Mouse (Mus musculus): ENCODE measurements around the gene Cox6a1. TPM values are rescaled to one million over a fixed set of nuclear protein-coding genes. Genes with fewer than 3 reads are reported as not detected.
A peak's percentile ranks its signal among the peaks of the same experiment; 100 is the strongest.

The Cox6a1 gene
- polyA plus RNA-seq, 1 experiment from 2014 or later = 803 TPM

DNA sequence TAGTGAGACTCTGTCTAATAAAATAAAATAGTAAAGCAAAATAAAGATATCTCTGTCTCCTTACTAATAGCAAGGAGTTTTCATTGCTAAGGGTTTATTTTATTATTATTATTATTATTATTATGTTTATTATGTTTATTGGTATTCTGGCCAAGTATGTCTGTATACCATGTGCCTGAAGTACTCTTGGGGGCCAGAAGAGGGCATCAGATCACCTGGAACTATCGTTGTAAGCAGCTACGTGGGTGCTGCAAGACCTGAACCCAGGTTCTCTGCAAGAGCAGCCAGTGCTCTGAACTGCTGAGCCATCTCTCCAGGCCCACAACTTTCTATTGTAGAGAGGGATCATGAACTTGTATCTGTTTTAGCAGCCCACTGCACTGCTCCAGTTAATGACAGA is 26.7 kb upstream of the Cox6a1 start:
- DNase-seq (ENCODE audit: low spot score) = no peak
- 82% methylated on average over 2 of the region's 2 CpGs for WGBS
- Histone ChIP-seq H3K36me3 (ENCODE audit: control insufficient read depth, insufficient read depth, low read length) (no peaks in the 10 kb centered on the region), H3K9me3 (ENCODE audit: control insufficient read depth, low read length) (no peaks in the 10 kb centered on the region), H3K4me3 (ENCODE audit: low read depth, low read length) (no peak overlapping the region), H3K27ac (ENCODE audit: low read depth, low read length) (no peak overlapping the region), H3K9ac (ENCODE audit: low read length) (no peak overlapping the region), H3K4me2 (ENCODE audit: low read depth) (no peak overlapping the region), H3K4me1 (ENCODE audit: control insufficient read depth, insufficient read depth, low read length) (peaks cover 5% of the 10 kb centered on the region; the same call in 1 of the 2 replicates), H3K27me3 (ENCODE audit: control insufficient read depth, insufficient read depth, low read length) (no peaks in the 10 kb centered on the region)
- ATAC-seq (ENCODE audit: insufficient read depth, low FRiP score, low TSS enrichment) = no peak

DNA sequence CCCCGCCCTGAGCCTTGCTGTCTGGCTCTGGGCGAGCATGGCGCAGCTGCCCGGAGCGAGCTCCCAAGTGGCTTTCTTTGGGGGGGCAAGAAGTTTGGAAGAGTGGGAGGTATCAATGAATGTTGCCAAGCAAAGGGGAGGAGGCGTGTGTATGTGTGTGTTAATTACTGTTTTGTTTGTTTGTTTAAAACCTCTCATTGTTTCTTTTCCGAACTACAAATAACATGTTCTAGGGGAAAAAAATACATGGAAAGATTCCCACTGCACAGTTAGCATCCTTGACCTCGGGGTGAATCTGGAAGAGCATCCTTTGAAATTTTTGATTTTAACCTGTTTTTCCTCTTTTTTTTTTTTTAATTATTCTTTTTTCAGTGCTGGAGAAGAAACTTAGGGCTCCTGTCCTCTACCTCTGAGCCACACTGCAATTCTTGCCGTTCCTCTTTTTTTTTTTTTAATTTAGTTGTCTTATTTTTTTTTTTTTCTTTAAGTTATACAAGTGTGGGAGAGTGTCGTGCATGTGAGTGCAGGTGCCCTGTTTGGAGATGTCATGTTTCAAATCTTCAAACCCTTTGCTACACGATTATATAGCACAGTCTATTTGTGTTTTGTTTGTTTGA is 25.5 kb upstream of the Cox6a1 start:
- H3K9me3 ChIP-seq (ENCODE audit: control insufficient read depth, low read length) = no peaks in the 10 kb centered on the region
- H3K27ac ChIP-seq (ENCODE audit: low read depth, low read length) = peak overlapping the region; percentile 34
- peaks cover 5% of the 10 kb centered on the region; the same call in 1 of the 2 replicates for H3K4me1 ChIP-seq (ENCODE audit: control insufficient read depth, insufficient read depth, low read length)
- WGBS = 15% methylated on average over 11 of the region's 11 CpGs
- H3K36me3 ChIP-seq (ENCODE audit: control insufficient read depth, insufficient read depth, low read length) = no peaks in the 10 kb centered on the region
- 0 out of 2 replicates have a peak overlapping the region, but pooled peaks have one; percentile 4 for H3K4me3 ChIP-seq (ENCODE audit: low read depth, low read length)
- peak overlapping the region; percentile 37 for H3K9ac ChIP-seq (ENCODE audit: low read length)
- no peak for ATAC-seq (ENCODE audit: insufficient read depth, low FRiP score, low TSS enrichment)
- no peaks in the 10 kb centered on the region for H3K27me3 ChIP-seq (ENCODE audit: control insufficient read depth, insufficient read depth, low read length)
- DNase-seq (ENCODE audit: low spot score) = no peak
- peak overlapping the region; percentile 38 for H3K4me2 ChIP-seq (ENCODE audit: low read depth)

DNA sequence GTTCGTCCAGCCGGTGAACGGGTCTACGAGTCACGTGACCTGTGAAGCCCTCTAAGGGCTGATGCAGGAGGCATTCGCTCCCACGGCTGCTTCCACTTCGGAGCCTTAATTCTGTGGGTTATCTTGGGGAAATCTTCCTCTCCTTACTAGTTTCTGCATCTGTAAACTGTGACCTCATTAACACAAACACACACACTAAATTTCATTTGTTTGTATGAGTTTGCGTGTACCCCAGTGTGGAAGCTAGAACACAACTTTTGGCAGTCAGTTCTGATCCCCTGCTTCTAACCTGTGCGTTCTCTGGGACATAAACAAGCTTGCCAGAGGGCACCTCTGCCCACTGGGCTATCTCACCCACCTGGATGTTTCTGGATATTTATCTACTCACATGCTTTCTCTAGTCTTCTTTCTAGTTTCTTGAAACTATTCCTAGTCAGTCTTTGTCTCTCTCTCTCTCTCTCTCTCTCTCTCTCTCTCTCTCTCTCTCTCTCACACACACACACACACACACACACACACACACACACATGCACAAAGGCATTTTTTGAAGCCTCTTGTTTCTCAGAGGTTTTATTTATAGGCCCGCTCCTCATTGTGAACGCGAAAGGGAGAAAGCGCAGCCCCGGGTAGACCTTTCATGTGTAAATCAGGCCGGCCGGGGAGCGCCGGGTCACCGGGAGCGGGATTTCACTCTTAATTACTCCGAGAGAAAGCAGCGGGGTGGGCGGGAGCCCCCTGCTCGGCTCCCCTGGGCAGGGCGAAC is 24.8 kb upstream of the Cox6a1 start:
- H3K9ac ChIP-seq (ENCODE audit: low read length) = peak overlapping the region; percentile 37
- WGBS = 7% methylated on average over 26 of the region's 26 CpGs
- peak; percentile 91 for ATAC-seq (ENCODE audit: insufficient read depth, low FRiP score, low TSS enrichment)

DNA sequence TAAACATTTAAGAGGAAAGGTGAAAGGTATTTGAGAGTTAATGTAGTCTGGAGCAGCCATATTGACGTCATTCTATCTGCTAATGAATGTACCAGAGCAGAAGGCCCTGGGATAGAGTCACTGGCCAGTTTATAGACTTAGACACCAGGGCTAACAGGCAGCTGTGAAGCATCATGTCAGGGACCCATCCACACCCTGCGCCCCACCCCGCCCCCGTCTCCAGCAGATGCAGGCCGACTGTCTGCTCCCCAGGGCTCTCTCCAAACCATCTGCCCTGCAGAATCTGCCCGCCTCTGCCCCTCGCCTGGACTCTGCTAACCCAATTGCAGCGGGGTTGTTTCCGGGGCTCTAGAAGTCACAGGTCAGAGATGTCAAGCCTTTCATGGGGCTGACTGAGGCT is 23.0 kb upstream of the Cox6a1 start:
- DNase-seq (ENCODE audit: low spot score) = peak; percentile 52
- peak; percentile 43; the same call in 1 of the 2 replicates for ATAC-seq (ENCODE audit: insufficient read depth, low FRiP score, low TSS enrichment)

More for the DNA sequence above, 24.8 kb upstream of the Cox6a1 start:
- Histone ChIP-seq H3K4me1 (ENCODE audit: control insufficient read depth, insufficient read depth, low read length) (peaks cover 5% of the 10 kb centered on the region; the same call in 1 of the 2 replicates), H3K9me3 (ENCODE audit: control insufficient read depth, low read length) (no peaks in the 10 kb centered on the region), H3K27me3 (ENCODE audit: control insufficient read depth, insufficient read depth, low read length) (no peaks in the 10 kb centered on the region), H3K4me2 (ENCODE audit: low read depth) (peak overlapping the region; percentile 38), H3K4me3 (ENCODE audit: low read depth, low read length) (0 out of 2 replicates have a peak overlapping the region, but pooled peaks have one; percentile 4), H3K36me3 (ENCODE audit: control insufficient read depth, insufficient read depth, low read length) (no peaks in the 10 kb centered on the region), H3K27ac (ENCODE audit: low read depth, low read length) (peak overlapping the region; percentile 34)
- DNase-seq (ENCODE audit: low spot score) = peak; percentile 92

GRCm38 (mm10) chr5:115364782-115365181 is 16.0 kb upstream of the Cox6a1 start:
- Histone ChIP-seq H3K36me3 (ENCODE audit: control insufficient read depth, insufficient read depth, low read length) (no peaks in the 10 kb centered on the region), H3K4me1 (ENCODE audit: control insufficient read depth, insufficient read depth, low read length) (no peaks in the 10 kb centered on the region), H3K9ac (ENCODE audit: low read length) (no peak overlapping the region), H3K4me3 (ENCODE audit: low read depth, low read length) (no peak overlapping the region), H3K9me3 (ENCODE audit: control insufficient read depth, low read length) (no peaks in the 10 kb centered on the region), H3K27me3 (ENCODE audit: control insufficient read depth, insufficient read depth, low read length) (no peaks in the 10 kb centered on the region), H3K4me2 (ENCODE audit: low read depth) (no peak overlapping the region), H3K27ac (ENCODE audit: low read depth, low read length) (no peak overlapping the region)
- 78% methylated on average over 4 of the region's 4 CpGs for WGBS
- DNase-seq (ENCODE audit: low spot score) (no peak), ATAC-seq (ENCODE audit: insufficient read depth, low FRiP score, low TSS enrichment) (no peak)

More for the DNA sequence above, 23.0 kb upstream of the Cox6a1 start:
- H3K4me3 ChIP-seq (ENCODE audit: low read depth, low read length) = no peak overlapping the region
- H3K27ac ChIP-seq (ENCODE audit: low read depth, low read length) = peak overlapping the region; percentile 72
- H3K27me3 ChIP-seq (ENCODE audit: control insufficient read depth, insufficient read depth, low read length) = no peaks in the 10 kb centered on the region
- no peaks in the 10 kb centered on the region for H3K36me3 ChIP-seq (ENCODE audit: control insufficient read depth, insufficient read depth, low read length)
- no peaks in the 10 kb centered on the region for H3K9me3 ChIP-seq (ENCODE audit: control insufficient read depth, low read length)
- no peak overlapping the region for H3K4me2 ChIP-seq (ENCODE audit: low read depth)
- H3K4me1 ChIP-seq (ENCODE audit: control insufficient read depth, insufficient read depth, low read length) = peaks cover 5% of the 10 kb centered on the region; the same call in 1 of the 2 replicates
- no peak overlapping the region for H3K9ac ChIP-seq (ENCODE audit: low read length)
- WGBS = 28% methylated on average over 9 of the region's 9 CpGs

- H3K4me1 ChIP-seq (ENCODE audit: control insufficient read depth, insufficient read depth, low read length) = no peaks in the 10 kb centered on the region
- 14% methylated on average over 19 of the region's 19 CpGs for WGBS
- H3K4me3 ChIP-seq (ENCODE audit: low read depth, low read length) = peak overlapping the region; percentile 10; the same call in 1 of the 2 replicates
- peak overlapping the region; percentile 60 for H3K9ac ChIP-seq (ENCODE audit: low read length)
- DNase-seq (ENCODE audit: low spot score) (peak; percentile 47), ATAC-seq (ENCODE audit: insufficient read depth, low FRiP score, low TSS enrichment) (no peak)
- no peaks in the 10 kb centered on the region for H3K9me3 ChIP-seq (ENCODE audit: control insufficient read depth, low read length)
- H3K36me3 ChIP-seq (ENCODE audit: control insufficient read depth, insufficient read depth, low read length) = no peaks in the 10 kb centered on the region
- H3K27me3 ChIP-seq (ENCODE audit: control insufficient read depth, insufficient read depth, low read length) = no peaks in the 10 kb centered on the region
- H3K27ac ChIP-seq (ENCODE audit: low read depth, low read length) = peak overlapping the region; percentile 83
- peak overlapping the region; percentile 29 for H3K4me2 ChIP-seq (ENCODE audit: low read depth)
These were observed 14.3 kb upstream of the Cox6a1 start for GRCm38 (mm10) chr5:115362819-115363714.

DNA sequence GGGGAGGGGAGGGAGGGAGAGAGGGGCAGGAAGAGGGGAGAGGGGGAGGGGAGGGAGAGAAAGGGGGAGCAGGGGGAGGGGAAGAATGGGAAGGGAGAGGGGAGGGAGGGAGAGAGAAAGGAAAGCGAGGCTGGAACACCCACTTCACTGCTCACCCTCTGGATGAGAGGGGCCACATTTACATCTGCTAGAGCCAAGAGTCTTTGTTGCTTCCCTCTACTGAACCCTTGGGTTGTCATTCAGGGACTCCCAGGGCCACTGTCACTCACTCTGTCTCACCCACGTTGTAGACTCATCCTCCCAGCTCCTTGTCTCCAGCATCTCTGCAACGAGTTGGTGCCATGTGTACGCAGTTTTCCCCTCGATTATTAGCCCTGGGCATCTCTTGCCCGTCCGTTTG is 13.4 kb upstream of the Cox6a1 start:
- no peak for ATAC-seq (ENCODE audit: insufficient read depth, low FRiP score, low TSS enrichment)
- no peak overlapping the region for H3K4me3 ChIP-seq (ENCODE audit: low read depth, low read length)
- WGBS = 32% methylated on average over 7 of the region's 7 CpGs

GRCm38 (mm10) chr5:115359851-115360372 is 11.1 kb upstream of the Cox6a1 start:
- WGBS = 58% methylated on average over 5 of the region's 5 CpGs
- no peak for ATAC-seq (ENCODE audit: insufficient read depth, low FRiP score, low TSS enrichment)
- DNase-seq (ENCODE audit: low spot score) = no peak
- H3K4me2 ChIP-seq (ENCODE audit: low read depth) = no peak overlapping the region
- no peak overlapping the region for H3K27ac ChIP-seq (ENCODE audit: low read depth, low read length)
- H3K9me3 ChIP-seq (ENCODE audit: control insufficient read depth, low read length) = no peaks in the 10 kb centered on the region
- H3K4me1 ChIP-seq (ENCODE audit: control insufficient read depth, insufficient read depth, low read length) = 0 out of 2 replicates have a peak, but pooled peaks cover 2% of the 10 kb centered on the region
- no peak overlapping the region for H3K4me3 ChIP-seq (ENCODE audit: low read depth, low read length)
- H3K36me3 ChIP-seq (ENCODE audit: control insufficient read depth, insufficient read depth, low read length) = no peaks in the 10 kb centered on the region
- H3K27me3 ChIP-seq (ENCODE audit: control insufficient read depth, insufficient read depth, low read length) = no peaks in the 10 kb centered on the region
- H3K9ac ChIP-seq (ENCODE audit: low read length) = no peak overlapping the region

More for the DNA sequence above, 13.4 kb upstream of the Cox6a1 start:
- no peak overlapping the region for H3K4me2 ChIP-seq (ENCODE audit: low read depth)
- no peak overlapping the region for H3K9ac ChIP-seq (ENCODE audit: low read length)
- H3K27me3 ChIP-seq (ENCODE audit: control insufficient read depth, insufficient read depth, low read length) = no peaks in the 10 kb centered on the region
- no peaks in the 10 kb centered on the region for H3K36me3 ChIP-seq (ENCODE audit: control insufficient read depth, insufficient read depth, low read length)
- H3K27ac ChIP-seq (ENCODE audit: low read depth, low read length) = no peak overlapping the region
- no peaks in the 10 kb centered on the region for H3K4me1 ChIP-seq (ENCODE audit: control insufficient read depth, insufficient read depth, low read length)
- no peaks in the 10 kb centered on the region for H3K9me3 ChIP-seq (ENCODE audit: control insufficient read depth, low read length)
- DNase-seq (ENCODE audit: low spot score) = no peak
